Mouse (Mus musculus): ENCODE data around the gene Mrtfa.

DNA sequence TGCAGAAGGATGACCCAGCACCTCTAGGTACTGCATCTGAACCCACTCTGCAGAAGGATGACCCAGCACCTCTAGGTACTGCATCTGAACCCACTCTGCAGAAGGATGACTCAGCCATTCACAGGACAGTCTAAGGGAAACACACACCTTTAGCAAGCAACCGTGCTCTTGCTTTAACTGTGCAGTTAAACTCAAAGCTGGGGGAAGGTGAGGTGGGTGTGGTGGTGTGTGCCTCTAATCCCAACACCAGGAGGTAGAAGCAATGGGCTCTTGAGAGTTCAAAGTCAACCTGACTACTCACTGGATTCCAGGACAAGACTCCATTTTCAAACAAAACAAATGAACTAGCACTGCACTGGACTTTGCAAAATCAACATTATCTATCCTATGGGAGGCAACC lies 5.6 kb downstream of the Mrtfa start:
- TF ChIP-seq CTCF (IDR thresholded peaks at IDR 0.05; ENCODE audit: low read depth, low read length) (no peak), POLR2A (IDR thresholded peaks at IDR 0.05; ENCODE audit: borderline replicate concordance, low read depth, low read length) (no peak)
